Mouse (Mus musculus) embryonic fibroblast, embryonic 13.5 days (primary cell): ENCODE data around the gene Pink1.

Experiments
- CTCF ChIP-seq: IDR thresholded peaks from 2 replicates; pipeline ENCODE4 v1.5.1; 2011; ENCODE audit warnings: mild to moderate bottlenecking, control low read depth, low read length, moderate library complexity, borderline replicate concordance; ENCODE audit not compliant: insufficient read depth
- POLR2A ChIP-seq: IDR thresholded peaks from 2 replicates; pipeline ENCODE4 v1.6.1; 2011; ENCODE audit warnings: low read depth, mild to moderate bottlenecking, control low read depth, low read length, moderate library complexity

- TF ChIP-seq CTCF: no peak
- TF ChIP-seq POLR2A: no peak
Observed at GRCm38 (mm10) chr4:138335036-138335435, 8.9 kb upstream of the Pink1 start.
